Mouse (Mus musculus) spleen, adult 2 months (tissue): Measurements from ENCODE around the gene Ess2. TPM values are rescaled to one million over a fixed set of nuclear protein-coding genes. Genes with fewer than 3 reads are reported as not detected.

Experiments used
- DNase-seq, 2 experiments: peaks; one replicate each; pipeline versions ENCODE4 v3.0.0 to v3.0.0-alpha.2; 2012 to 2021; ENCODE audit warnings: low spot score in 2 of 2, low read depth in 1 of 2
- H3K27ac ChIP-seq: fragments of 200-500 bp; 2 replicates; pipeline ENCODE4 v1.5.1; 2012; ENCODE audit warnings: low read length, inconsistent platforms; ENCODE audit not compliant: insufficient read depth
- H3K27me3 ChIP-seq: fragments of 200-500 bp; 2 replicates; pipeline ENCODE4 v1.6.1; 2012; ENCODE audit warnings: mild to moderate bottlenecking, moderate library complexity, low read length, inconsistent platforms; ENCODE audit not compliant: control insufficient read depth, insufficient read depth
- H3K36me3 ChIP-seq: fragments of 200-500 bp; 2 replicates; pipeline ENCODE4 v1.6.1; 2012; ENCODE audit warnings: mild to moderate bottlenecking, low read length, inconsistent platforms; ENCODE audit not compliant: control insufficient read depth, insufficient read depth
- H3K4me1 ChIP-seq: fragments of 200-500 bp; 2 replicates; pipeline ENCODE4 v1.6.1; 2011; ENCODE audit warnings: inconsistent platforms; ENCODE audit not compliant: control insufficient read depth, insufficient read depth, insufficient read length
- H3K4me3 ChIP-seq: fragments of 200-500 bp; 2 replicates; pipeline ENCODE4 v1.5.1; 2011; ENCODE audit warnings: mild to moderate bottlenecking, inconsistent platforms; ENCODE audit not compliant: insufficient read depth, insufficient read length; ENCODE audit errors: extremely low read depth
- CTCF ChIP-seq: fragments of 200-500 bp; IDR thresholded peaks from 2 replicates; pipeline ENCODE4 v1.5.1; 2011; ENCODE audit warnings: mild to moderate bottlenecking, inconsistent platforms; ENCODE audit not compliant: insufficient read depth, insufficient read length, insufficient replicate concordance; ENCODE audit errors: extremely low read depth
- POLR2A ChIP-seq: fragments of 200-500 bp; IDR thresholded peaks from 2 replicates; pipeline ENCODE4 v1.6.1; 2011; ENCODE audit warnings: low read depth, low read length, inconsistent platforms
- WGBS: fragments of 180-500 bp; shearing (Covaris S2); methylation state at CpG from one replicate; pipeline ENCODE4 v1.1.7; 2018; 5-methylcytosine and 5-hydroxymethylcytosine counted together
- polyA plus RNA-seq: library from polyadenylated mRNA; depleted of rRNA; stranded (reverse); fragments of >200 nt; gene quantifications from 2 replicates; pipeline ENCODE4 v1.2.3, GENCODE M21; 2012

Gene Ess2
- polyA plus RNA-seq, 1 experiment = 19.3 TPM

GRCm38 (mm10) chr16:17892606-17893005 lies 18.5 kb downstream of the Ess2 start:
- no peak overlapping the region for H3K4me3 ChIP-seq
- DNase-seq = no peak
- H3K27me3 ChIP-seq = no peaks in the 10 kb centered on the region
- H3K36me3 ChIP-seq = no peaks in the 10 kb centered on the region
- H3K27ac ChIP-seq = no peak overlapping the region
- no peak for TF ChIP-seq CTCF
- no peak for TF ChIP-seq POLR2A
- H3K4me1 ChIP-seq = peaks cover 10% of the 10 kb centered on the region; the same call in 1 of the 2 replicates
- WGBS = 42% methylated on average over 3 of the region's 3 CpGs

- no peaks in the 10 kb centered on the region for H3K27me3 ChIP-seq
- H3K4me1 ChIP-seq = peaks cover 10% of the 10 kb centered on the region; the same call in 1 of the 2 replicates
- WGBS = under 1% methylated on average over 36 of the region's 38 CpGs
- TF ChIP-seq POLR2A (peak; percentile 56), CTCF (no peak)
- H3K4me3 ChIP-seq = peak within 1 kb of the TSS; percentile 68
- DNase-seq = peak; percentile 91 to 99
- peak within 1 kb of the TSS; percentile 72 for H3K27ac ChIP-seq
- no peaks in the 10 kb centered on the region for H3K36me3 ChIP-seq
Observed at GRCm38 (mm10) chr16:17891567-17891959, 19.6 kb downstream of the Ess2 start, which contains the start of gene Gm20518. TSS of gene Gm20518 (minus strand) at chr16:17891671.

- no peaks in the 10 kb centered on the region for H3K27me3 ChIP-seq
- H3K4me3 ChIP-seq = peak overlapping the region; percentile 68
- DNase-seq = no peak
- H3K27ac ChIP-seq = peak overlapping the region; percentile 72
- TF ChIP-seq CTCF (no peak), POLR2A (no peak)
- WGBS = under 1% methylated on average over 44 of the region's 44 CpGs
- peaks cover 10% of the 10 kb centered on the region; the same call in 1 of the 2 replicates for H3K4me1 ChIP-seq
- no peaks in the 10 kb centered on the region for H3K36me3 ChIP-seq
Observed at GRCm38 (mm10) chr16:17890917-17891566, 20.1 kb downstream of the Ess2 start.

- WGBS = 78% methylated on average over 2 of the region's 2 CpGs
Observed at GRCm38 (mm10) chr16:17890342-17890727, 20.8 kb downstream of the Ess2 start.

GRCm38 (mm10) chr16:17889689-17890341 lies 21.3 kb downstream of the Ess2 start:
- WGBS = 83% methylated on average over 6 of the region's 6 CpGs
- Histone ChIP-seq H3K27me3 (no peaks in the 10 kb centered on the region), H3K4me3 (no peak overlapping the region), H3K27ac (no peak overlapping the region), H3K4me1 (peaks cover 10% of the 10 kb centered on the region; the same call in 1 of the 2 replicates), H3K36me3 (no peaks in the 10 kb centered on the region)
- no peak for TF ChIP-seq CTCF
- no peak for TF ChIP-seq POLR2A
- no peak for DNase-seq

More at GRCm38 (mm10) chr16:17890342-17890727, 20.8 kb downstream of the Ess2 start:
- no peak for DNase-seq
- H3K4me3 ChIP-seq = peak overlapping the region; percentile 68
- H3K27ac ChIP-seq = no peak overlapping the region
- peaks cover 10% of the 10 kb centered on the region; the same call in 1 of the 2 replicates for H3K4me1 ChIP-seq
- no peaks in the 10 kb centered on the region for H3K36me3 ChIP-seq
- no peak for TF ChIP-seq CTCF
- no peak for TF ChIP-seq POLR2A
- no peaks in the 10 kb centered on the region for H3K27me3 ChIP-seq

GRCm38 (mm10) chr16:17884116-17884515 lies 27.0 kb downstream of the Ess2 start:
- TF ChIP-seq POLR2A (no peak), CTCF (no peak)
- H3K27ac ChIP-seq = no peak overlapping the region
- H3K4me1 ChIP-seq = no peaks in the 10 kb centered on the region
- 88% methylated on average over 6 of the region's 6 CpGs for WGBS
- no peak for DNase-seq
- H3K27me3 ChIP-seq = no peaks in the 10 kb centered on the region
- H3K4me3 ChIP-seq = no peak overlapping the region
- H3K36me3 ChIP-seq = no peaks in the 10 kb centered on the region; the same call in 1 of the 2 replicates

GRCm38 (mm10) chr16:17882196-17882595 lies 29.0 kb downstream of the Ess2 start:
- DNase-seq = no peak
- TF ChIP-seq POLR2A (no peak), CTCF (no peak)
- no peaks in the 10 kb centered on the region; the same call in 1 of the 2 replicates for H3K36me3 ChIP-seq
- H3K27me3 ChIP-seq = no peaks in the 10 kb centered on the region
- no peaks in the 10 kb centered on the region for H3K4me1 ChIP-seq
- no peak overlapping the region for H3K27ac ChIP-seq
- H3K4me3 ChIP-seq = no peak overlapping the region
